Mouse (Mus musculus) kidney, postnatal 0 days (tissue): ENCODE results near the gene Cyp2d10. TPM values are rescaled to one million over a fixed set of nuclear protein-coding genes. Genes with fewer than 3 reads are reported as not detected.
A peak's percentile ranks its signal among the peaks of the same experiment; 100 is the strongest.

Experiments
- ATAC-seq: fragments of 200-750 bp; cut with Nextera tagmentation; replicated peaks from 2 replicates; pipeline ENCODE4 v1.8.0; 2017; ENCODE audit warnings: low read depth, moderate number of reproducible peaks, moderate TSS enrichment, moderate library complexity; ENCODE audit not compliant: low FRiP score
- DNase-seq: peaks from one replicate; pipeline ENCODE4 v3.0.0-alpha.2; 2016; ENCODE audit warnings: low spot score
- H3K27ac ChIP-seq: fragments of 300-500 bp; sonication (generic); 2 replicates; pipeline ENCODE4 v1.5.1; 2014; ENCODE audit warnings: mild to moderate bottlenecking
- H3K27me3 ChIP-seq: fragments of 300-500 bp; sonication (generic); 2 replicates; pipeline ENCODE4 v1.6.1; 2014; ENCODE audit warnings: low read length, mixed read lengths; ENCODE audit not compliant: insufficient read depth
- H3K36me3 ChIP-seq: fragments of 300-500 bp; sonication (generic); 2 replicates; pipeline ENCODE4 v1.6.1; 2014; ENCODE audit warnings: low read length, mixed read lengths; ENCODE audit not compliant: insufficient read depth
- H3K4me1 ChIP-seq: fragments of 300-500 bp; sonication (generic); replicated peaks from 2 replicates; pipeline ENCODE4 v1.6.1; 2014; ENCODE audit warnings: antibody characterized with exemption, low read length, mixed read lengths; ENCODE audit not compliant: insufficient read depth
- H3K4me2 ChIP-seq: fragments of 300-500 bp; sonication (generic); 2 replicates; pipeline ENCODE4 v1.6.1; 2014; ENCODE audit warnings: mild to moderate bottlenecking, low read length, moderate library complexity, mixed read lengths
- H3K4me3 ChIP-seq: fragments of 300-500 bp; sonication (generic); replicated peaks from 2 replicates; pipeline ENCODE4 v1.5.1; 2014; ENCODE audit warnings: low read depth, low read length
- H3K9ac ChIP-seq: fragments of 300-500 bp; sonication (generic); 2 replicates; pipeline ENCODE4 v1.6.1; 2014; ENCODE audit warnings: low read depth, low read length
- H3K9me3 ChIP-seq: fragments of 300-500 bp; sonication (generic); replicated peaks from 2 replicates; pipeline ENCODE4 v1.6.1; 2016; ENCODE audit warnings: low read length, inconsistent platforms, mixed read lengths
- CTCF ChIP-seq: IDR thresholded peaks from 2 replicates; pipeline ENCODE4 v1.5.1; 2016; ENCODE audit warnings: antibody characterized with exemption, low read depth, mild to moderate bottlenecking, moderate library complexity
- WGBS: fragments of 180-500 bp; shearing (Covaris S2); extraction: QIAGEN DNeasy Blood & Tissue Kit; methylation state at CpG from one replicate; pipeline ENCODE4 v1.1.7; 2014; 5-methylcytosine and 5-hydroxymethylcytosine counted together
- polyA plus RNA-seq: library from polyadenylated mRNA; unstranded; fragments of >200 nt; fragmentation: Nextera tagmentation; extraction: Ambion mirVana; gene quantifications from 2 replicates; pipeline ENCODE4 v1.2.1, GENCODE M21; 2015

Cyp2d10 gene
- polyA plus RNA-seq, 1 experiment from 2014 or later, result 0.12 TPM

DNA sequence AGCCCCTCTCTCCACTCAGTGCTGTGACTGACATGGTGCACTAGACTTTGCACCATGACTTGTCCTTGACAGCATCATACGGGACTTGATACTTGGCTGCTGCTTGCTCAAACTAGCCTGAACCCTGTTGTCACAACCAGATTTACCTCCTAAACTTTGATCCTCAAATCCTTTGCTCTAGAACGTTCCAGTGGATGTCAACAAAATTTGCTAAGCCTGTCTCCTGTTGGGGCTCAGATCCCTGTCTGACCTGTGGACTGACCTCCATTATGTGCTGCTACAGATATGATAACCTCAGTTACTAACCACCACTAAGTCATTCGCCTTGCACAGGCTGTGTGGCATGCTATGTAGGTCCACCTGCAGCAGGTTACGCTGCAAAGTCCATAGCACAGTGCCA lies 15.9 kb upstream of the Cyp2d10 start:
- WGBS, result 77% methylated on average over 4 of the region's 4 CpGs

DNA sequence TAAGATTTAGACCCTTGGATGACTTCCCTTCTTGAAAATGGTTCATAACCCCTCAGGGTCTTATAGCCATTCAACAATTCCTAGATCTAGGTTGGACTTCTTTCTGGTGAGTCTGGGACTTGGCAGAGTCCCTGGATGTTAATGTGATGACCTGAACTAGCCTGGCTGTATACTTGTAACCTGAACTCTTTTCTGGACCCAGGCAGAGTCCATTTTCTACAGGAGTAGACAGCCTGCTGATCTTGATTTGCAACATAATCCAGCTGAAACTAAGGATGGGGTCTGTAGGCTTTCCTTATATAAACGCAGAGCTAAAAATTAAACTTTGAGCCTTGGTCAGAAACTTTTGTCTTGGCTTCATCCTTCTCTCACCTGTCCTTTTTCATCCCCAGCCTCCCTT lies 11.6 kb upstream of the Cyp2d10 start:
- H3K36me3 ChIP-seq, result no peaks in the 10 kb centered on the region
- DNase-seq (no peak), ATAC-seq (no peak)
- H3K4me2 ChIP-seq, result no peak overlapping the region
- no peak overlapping the region for H3K4me3 ChIP-seq
- H3K9me3 ChIP-seq, result no peaks in the 10 kb centered on the region
- TF ChIP-seq CTCF, result no peak
- H3K27me3 ChIP-seq, result no peaks in the 10 kb centered on the region
- WGBS, result 50% methylated on average over 1 of the region's 1 CpGs
- 0 out of 2 replicates have a peak, but pooled peaks cover 3% of the 10 kb centered on the region for H3K4me1 ChIP-seq
- no peak overlapping the region for H3K9ac ChIP-seq
- H3K27ac ChIP-seq, result no peak overlapping the region

More for the DNA sequence above, 15.9 kb upstream of the Cyp2d10 start:
- ATAC-seq (no peak), DNase-seq (no peak)
- Histone ChIP-seq H3K27ac (no peak overlapping the region), H3K4me2 (no peak overlapping the region), H3K9ac (no peak overlapping the region), H3K36me3 (no peaks in the 10 kb centered on the region), H3K27me3 (no peaks in the 10 kb centered on the region), H3K4me1 (no peaks in the 10 kb centered on the region), H3K4me3 (no peak overlapping the region), H3K9me3 (no peaks in the 10 kb centered on the region)
- no peak for TF ChIP-seq CTCF

DNA sequence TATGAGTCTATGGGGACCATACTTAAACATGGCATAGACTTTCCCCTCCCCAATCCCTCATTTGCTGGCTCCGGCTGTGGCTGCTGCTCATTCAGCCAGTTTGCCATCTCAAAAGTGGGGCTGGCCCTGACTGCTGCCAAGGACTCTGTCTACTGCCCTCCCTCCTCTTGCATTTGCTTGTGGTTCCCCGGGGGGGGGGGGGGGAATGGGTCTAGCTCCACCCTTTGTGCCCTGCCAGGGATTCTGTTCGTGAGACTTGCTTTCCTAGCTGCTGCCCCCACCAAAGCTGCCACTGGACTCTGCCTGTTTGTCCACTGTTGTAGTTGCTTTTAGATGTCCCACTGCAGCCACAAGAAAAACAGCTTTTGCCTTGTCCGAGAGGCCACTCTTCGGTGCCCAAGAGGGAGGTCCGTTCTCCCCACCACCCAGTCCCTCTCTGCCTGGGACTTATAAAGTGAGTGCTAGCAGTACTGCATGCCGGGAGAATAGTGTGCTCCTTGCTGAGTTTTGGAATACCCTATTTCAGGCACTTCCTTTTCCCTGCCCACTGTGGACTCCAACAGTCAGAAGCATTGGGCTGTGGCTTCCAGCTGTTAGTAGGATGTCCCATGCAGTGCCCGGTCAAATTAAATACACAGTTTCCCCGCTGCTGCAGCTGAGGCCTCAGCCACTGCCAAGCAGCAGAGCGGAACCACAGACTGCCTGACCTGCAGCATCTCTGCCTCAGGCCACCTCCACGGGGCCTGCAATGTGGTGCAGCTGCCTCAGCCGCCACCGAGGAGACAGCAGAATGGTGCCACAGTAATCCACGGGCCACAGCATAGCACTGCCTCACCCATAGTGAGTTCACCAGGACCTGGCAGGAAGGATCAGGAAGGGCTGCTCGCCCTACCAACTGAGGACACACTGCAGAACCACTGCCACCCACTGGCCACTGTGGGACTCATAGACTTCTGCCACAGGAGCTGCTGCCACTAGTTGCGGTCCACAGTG lies 10.1 kb upstream of the Cyp2d10 start:
- no peaks in the 10 kb centered on the region for H3K9me3 ChIP-seq
- TF ChIP-seq CTCF, result peak; percentile 89
- 22% methylated on average over 16 of the region's 16 CpGs for WGBS
- no peaks in the 10 kb centered on the region for H3K36me3 ChIP-seq
- peak overlapping the region; percentile 62; the same call in 1 of the 2 replicates for H3K27ac ChIP-seq
- H3K9ac ChIP-seq, result no peak overlapping the region; the same call in 1 of the 2 replicates
- 0 out of 2 replicates have a peak, but pooled peaks cover 3% of the 10 kb centered on the region for H3K4me1 ChIP-seq
- peak; percentile 81 for ATAC-seq
- H3K27me3 ChIP-seq, result no peaks in the 10 kb centered on the region
- no peak overlapping the region for H3K4me3 ChIP-seq
- peak; percentile 87 for DNase-seq
- H3K4me2 ChIP-seq, result peak overlapping the region; percentile 40; the same call in 1 of the 2 replicates

GRCm38 (mm10) chr15:82407536-82407935 lies 541 bp upstream of the Cyp2d10 start:
- Histone ChIP-seq H3K4me2 (no peak overlapping the region), H3K9ac (no peak overlapping the region), H3K9me3 (no peaks in the 10 kb centered on the region), H3K27me3 (no peaks in the 10 kb centered on the region), H3K4me3 (no peak overlapping the region), H3K4me1 (no peaks in the 10 kb centered on the region), H3K27ac (no peak overlapping the region), H3K36me3 (no peaks in the 10 kb centered on the region)
- no peak for TF ChIP-seq CTCF
- ATAC-seq (no peak), DNase-seq (no peak)
- 81% methylated on average over 4 of the region's 4 CpGs for WGBS

GRCm38 (mm10) chr15:82404163-82404562 lies 2.8 kb downstream of the Cyp2d10 start:
- DNase-seq (no peak), ATAC-seq (no peak)
- TF ChIP-seq CTCF, result no peak
- no peaks in the 10 kb centered on the region for H3K4me1 ChIP-seq
- H3K4me2 ChIP-seq, result no peak overlapping the region
- H3K9ac ChIP-seq, result no peak overlapping the region
- no peaks in the 10 kb centered on the region for H3K36me3 ChIP-seq
- WGBS, result 91% methylated on average over 3 of the region's 3 CpGs
- H3K4me3 ChIP-seq, result no peak overlapping the region
- H3K9me3 ChIP-seq, result no peaks in the 10 kb centered on the region
- no peaks in the 10 kb centered on the region for H3K27me3 ChIP-seq
- H3K27ac ChIP-seq, result no peak overlapping the region

GRCm38 (mm10) chr15:82403606-82404005 lies 3.4 kb downstream of the Cyp2d10 start:
- H3K9ac ChIP-seq, result no peak overlapping the region
- 91% methylated on average over 9 of the region's 9 CpGs for WGBS
- no peak overlapping the region for H3K27ac ChIP-seq
- no peak overlapping the region for H3K4me2 ChIP-seq
- DNase-seq, result no peak
- no peaks in the 10 kb centered on the region for H3K36me3 ChIP-seq
- H3K4me1 ChIP-seq, result no peaks in the 10 kb centered on the region
- ATAC-seq, result no peak
- H3K27me3 ChIP-seq, result no peaks in the 10 kb centered on the region
- no peak for TF ChIP-seq CTCF
- no peaks in the 10 kb centered on the region for H3K9me3 ChIP-seq
- no peak overlapping the region for H3K4me3 ChIP-seq
